Mouse (Mus musculus) embryonic facial prominence, embryonic 15.5 days (tissue): ENCODE results near the gene Gtsf1l. TPM values are rescaled to one million over a fixed set of nuclear protein-coding genes. Genes with fewer than 3 reads are reported as not detected.

Experiments used
- ATAC-seq: fragments of 200-750 bp; cut with Nextera tagmentation; 2 replicates; pipeline ENCODE4 v1.8.0; 2017; ENCODE audit warnings: low read depth, moderate TSS enrichment; ENCODE audit not compliant: insufficient number of reproducible peaks, low FRiP score, low TSS enrichment
- H3K27ac ChIP-seq: fragments of 300-500 bp; sonication (generic); replicated peaks from 2 replicates; pipeline ENCODE4 v1.5.1; 2015; ENCODE audit warnings: mild to moderate bottlenecking, inconsistent platforms
- H3K27me3 ChIP-seq: fragments of 300-500 bp; sonication (generic); 2 replicates; pipeline ENCODE4 v1.6.1; 2015; ENCODE audit warnings: inconsistent platforms
- H3K36me3 ChIP-seq: fragments of 300-500 bp; sonication (generic); 2 replicates; pipeline ENCODE4 v1.6.1; 2015; ENCODE audit warnings: mild to moderate bottlenecking, inconsistent platforms
- H3K4me1 ChIP-seq: fragments of 300-500 bp; sonication (generic); 2 replicates; pipeline ENCODE4 v1.6.1; 2015; ENCODE audit warnings: inconsistent platforms
- H3K4me2 ChIP-seq: fragments of 300-500 bp; sonication (generic); replicated peaks from 2 replicates; pipeline ENCODE4 v1.6.1; 2015; ENCODE audit warnings: mild to moderate bottlenecking, inconsistent platforms
- H3K4me3 ChIP-seq: fragments of 300-500 bp; sonication (generic); replicated peaks from 2 replicates; pipeline ENCODE4 v1.5.1; 2015; ENCODE audit warnings: mild to moderate bottlenecking, inconsistent platforms
- H3K9ac ChIP-seq: fragments of 300-500 bp; sonication (generic); 2 replicates; pipeline ENCODE4 v1.6.1; 2015; ENCODE audit warnings: inconsistent platforms
- H3K9me3 ChIP-seq: fragments of 300-500 bp; sonication (generic); replicated peaks from 2 replicates; pipeline ENCODE4 v1.6.1; 2016; ENCODE audit warnings: inconsistent platforms
- WGBS: fragments of 180-500 bp; shearing (Covaris S2); methylation state at CpG from one replicate; pipeline ENCODE4 v1.1.7; 2015; 5-methylcytosine and 5-hydroxymethylcytosine counted together
- polyA plus RNA-seq: library from polyadenylated mRNA; unstranded; fragments of >200 nt; fragmentation: Nextera tagmentation; extraction: Ambion mirVana; gene quantifications from 2 replicates; pipeline ENCODE4 v1.2.1, GENCODE M21; 2015

Gtsf1l gene
- 0.48 TPM in 1 of 2 replicates, not detected in the other for polyA plus RNA-seq

DNA sequence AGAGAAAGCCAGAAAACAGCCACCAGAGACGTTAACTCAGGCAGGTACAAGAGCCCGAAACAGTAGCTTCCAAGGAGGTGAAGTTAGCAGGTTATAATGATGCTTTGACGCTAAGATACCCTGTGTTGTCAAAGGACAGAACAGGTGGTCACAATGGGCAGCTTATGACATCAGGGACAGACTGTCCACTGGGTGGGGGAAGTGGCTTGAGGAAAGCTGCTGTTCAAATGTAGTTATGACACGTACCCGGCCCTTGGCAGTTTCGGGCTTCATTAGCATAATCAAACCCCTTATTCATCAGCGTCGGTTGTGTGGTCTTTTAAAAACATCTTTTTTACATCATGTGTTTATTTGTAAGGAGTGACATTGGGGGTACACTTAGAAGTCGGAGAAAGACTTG, at the start of gene Gtsf1l:
TSS of gene Gtsf1l (minus strand) at position 128 of the 400 bp plus-strand sequence.
- WGBS = 83% methylated on average over 9 of the region's 9 CpGs
- no peaks in the 10 kb centered on the region for H3K36me3 ChIP-seq
- ATAC-seq = no peak
- H3K9ac ChIP-seq = no peak within 1 kb of the TSS
- H3K27ac ChIP-seq = no peak within 1 kb of the TSS
- no peaks in the 10 kb centered on the region for H3K4me1 ChIP-seq
- H3K9me3 ChIP-seq = no peaks in the 10 kb centered on the region
- no peaks in the 10 kb centered on the region for H3K27me3 ChIP-seq
- H3K4me2 ChIP-seq = no peak within 1 kb of the TSS
- no peak within 1 kb of the TSS for H3K4me3 ChIP-seq

DNA sequence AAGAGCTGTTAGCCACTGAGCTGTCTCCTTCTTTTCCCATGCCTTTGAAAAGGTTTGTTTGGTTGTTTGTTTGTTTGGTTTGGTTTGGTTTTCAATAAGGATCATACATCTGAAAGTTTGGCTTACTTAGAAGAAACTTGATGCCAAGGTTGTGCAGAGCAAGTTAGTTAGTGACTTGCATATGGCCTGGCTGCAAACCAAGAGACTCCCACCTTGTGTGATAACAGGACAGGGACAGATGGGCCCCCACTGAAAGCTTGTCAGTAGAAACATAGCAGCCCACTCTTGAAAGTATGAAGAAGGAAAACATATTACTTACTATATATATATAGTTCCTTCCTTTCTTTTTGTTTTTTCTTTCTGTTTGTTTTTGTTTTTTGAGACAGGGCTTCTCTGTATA, 49.3 kb upstream of the Gtsf1l start:
- H3K4me2 ChIP-seq = no peak overlapping the region
- H3K27me3 ChIP-seq = no peaks in the 10 kb centered on the region
- no peak overlapping the region for H3K27ac ChIP-seq
- no peak for ATAC-seq
- no peak overlapping the region for H3K9ac ChIP-seq
- no peaks in the 10 kb centered on the region for H3K36me3 ChIP-seq
- H3K4me1 ChIP-seq = no peaks in the 10 kb centered on the region
- peaks cover 4% of the 10 kb centered on the region; the same call in 1 of the 2 replicates for H3K9me3 ChIP-seq
- H3K4me3 ChIP-seq = no peak overlapping the region

DNA sequence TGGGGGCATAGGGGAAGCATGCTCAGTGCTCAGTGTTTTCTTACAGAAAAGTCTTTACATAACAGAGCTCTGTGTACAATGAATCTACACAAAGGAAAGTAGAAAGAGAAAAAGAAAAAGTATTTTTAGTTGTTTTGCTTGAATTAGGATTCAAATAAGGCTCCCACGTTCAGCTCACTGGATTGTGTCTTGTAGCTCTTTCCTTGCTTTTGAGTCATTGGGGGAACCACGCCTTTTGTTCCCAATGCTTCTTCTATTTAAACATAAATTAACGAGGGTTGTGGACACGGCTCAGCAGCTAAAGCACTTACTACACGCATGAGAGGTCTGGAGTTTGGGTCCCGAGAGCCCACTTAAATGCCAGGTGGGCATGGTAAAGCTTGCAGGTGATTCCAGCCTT, 48.3 kb upstream of the Gtsf1l start:
- H3K4me1 ChIP-seq = no peaks in the 10 kb centered on the region
- ATAC-seq = no peak
- WGBS = 78% methylated on average over 6 of the region's 6 CpGs

DNA sequence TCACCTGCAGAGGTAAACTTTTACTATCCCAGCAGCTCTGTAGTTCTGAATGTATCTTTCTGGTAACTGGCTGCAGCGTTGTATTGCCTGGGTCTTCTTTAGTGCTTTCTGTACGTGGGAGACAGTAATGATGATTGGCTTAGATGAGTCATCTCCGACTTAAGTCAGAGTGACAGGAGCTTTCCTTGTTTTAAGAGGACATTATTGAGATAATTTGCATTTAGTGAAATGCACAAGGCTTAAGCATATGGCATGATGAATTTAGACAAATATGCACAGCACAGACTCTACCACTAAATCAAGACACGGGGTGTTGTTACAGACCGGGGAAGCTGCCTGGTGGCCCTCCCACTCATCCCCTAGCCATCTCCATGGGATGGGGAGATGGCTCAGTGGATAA, 44.7 kb upstream of the Gtsf1l start:
- Histone ChIP-seq H3K36me3 (no peaks in the 10 kb centered on the region), H3K27me3 (no peaks in the 10 kb centered on the region), H3K4me2 (no peak overlapping the region), H3K27ac (no peak overlapping the region), H3K4me1 (no peaks in the 10 kb centered on the region), H3K9me3 (no peaks in the 10 kb centered on the region), H3K9ac (no peak overlapping the region), H3K4me3 (no peak overlapping the region)
- WGBS = 71% methylated on average over 5 of the region's 5 CpGs
- no peak for ATAC-seq

More for the DNA sequence above, 48.3 kb upstream of the Gtsf1l start:
- Histone ChIP-seq H3K27me3 (no peaks in the 10 kb centered on the region), H3K4me3 (no peak overlapping the region), H3K4me2 (no peak overlapping the region), H3K9ac (no peak overlapping the region), H3K36me3 (no peaks in the 10 kb centered on the region), H3K9me3 (peaks cover 4% of the 10 kb centered on the region; the same call in 1 of the 2 replicates), H3K27ac (no peak overlapping the region)

DNA sequence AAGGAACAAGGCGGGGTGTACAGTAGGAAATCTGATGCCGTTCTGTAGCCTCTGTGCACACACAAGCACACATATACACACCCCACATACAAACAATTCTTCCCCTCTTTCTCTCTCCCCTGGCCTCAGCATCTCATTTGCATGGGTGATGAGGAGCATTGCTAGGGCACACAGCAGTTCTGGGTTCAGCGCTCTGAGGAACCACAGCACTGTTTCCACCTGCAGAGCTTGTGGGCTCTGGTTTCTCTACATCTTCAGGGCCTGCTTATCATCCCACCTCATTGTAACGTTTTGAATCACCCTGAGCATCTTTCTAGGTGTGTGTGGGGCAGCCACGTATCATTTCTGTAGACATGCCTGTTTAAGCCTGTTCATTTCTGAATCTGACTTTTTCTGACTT, 43.2 kb upstream of the Gtsf1l start:
- Histone ChIP-seq H3K36me3 (no peaks in the 10 kb centered on the region), H3K27ac (no peak overlapping the region), H3K4me3 (no peak overlapping the region), H3K27me3 (no peaks in the 10 kb centered on the region), H3K4me2 (no peak overlapping the region), H3K4me1 (no peaks in the 10 kb centered on the region), H3K9me3 (no peaks in the 10 kb centered on the region), H3K9ac (no peak overlapping the region)
- WGBS = 72% methylated on average over 5 of the region's 5 CpGs
- ATAC-seq = no peak

DNA sequence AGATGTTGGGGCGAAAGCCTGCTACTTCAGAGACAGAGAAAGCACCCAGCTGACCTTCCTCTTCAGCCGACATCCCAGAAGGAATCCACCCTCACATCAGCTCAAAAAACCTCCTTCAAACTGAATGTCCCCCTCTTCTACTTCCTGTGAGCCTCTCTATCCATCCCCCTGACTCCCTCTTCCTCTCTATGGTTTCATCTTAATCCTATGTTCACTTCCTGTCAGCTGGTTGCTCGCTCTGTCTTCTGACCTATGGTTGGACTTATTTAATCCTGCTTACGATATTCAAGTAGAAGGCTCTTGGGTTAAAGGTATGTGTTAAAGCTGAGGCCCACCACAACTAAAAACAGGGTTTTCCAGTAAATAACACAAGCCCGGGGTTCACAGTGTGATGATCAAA, 35.8 kb upstream of the Gtsf1l start:
- WGBS = 73% methylated on average over 5 of the region's 5 CpGs
- ATAC-seq = no peak
- peaks cover 12% of the 10 kb centered on the region; the same call in 1 of the 2 replicates for H3K27me3 ChIP-seq
- H3K36me3 ChIP-seq = no peaks in the 10 kb centered on the region
- no peak overlapping the region for H3K4me2 ChIP-seq
- peaks cover 8% of the 10 kb centered on the region; the same call in 1 of the 2 replicates for H3K4me1 ChIP-seq
- no peak overlapping the region for H3K9ac ChIP-seq
- H3K9me3 ChIP-seq = no peaks in the 10 kb centered on the region
- H3K4me3 ChIP-seq = no peak overlapping the region
- H3K27ac ChIP-seq = no peak overlapping the region

DNA sequence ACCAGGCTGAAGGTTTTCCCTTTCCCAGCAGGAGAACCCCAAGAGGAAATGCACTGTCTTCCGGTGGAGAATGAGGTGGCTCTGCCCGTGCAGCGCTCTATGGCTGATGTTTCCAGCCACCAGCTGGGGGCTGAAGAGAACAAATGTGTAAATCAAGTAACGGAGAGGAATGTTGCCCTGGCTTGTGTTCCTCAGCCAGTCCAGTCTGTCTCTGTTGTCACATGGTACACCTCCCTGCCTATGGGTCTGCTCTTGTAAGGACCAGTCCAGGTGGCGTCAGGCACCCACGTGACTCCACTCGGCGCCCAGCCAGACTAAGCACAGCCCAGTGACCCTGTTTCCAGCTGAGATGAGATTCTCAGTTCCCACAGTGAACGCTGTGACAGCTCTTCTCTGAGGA, 34.7 kb upstream of the Gtsf1l start:
- Histone ChIP-seq H3K9ac (no peak overlapping the region), H3K27ac (no peak overlapping the region), H3K36me3 (no peaks in the 10 kb centered on the region), H3K4me3 (no peak overlapping the region), H3K4me2 (peak overlapping the region; percentile 15; the same call in 1 of the 2 replicates), H3K27me3 (peaks cover 12% of the 10 kb centered on the region; the same call in 1 of the 2 replicates), H3K4me1 (peaks cover 8% of the 10 kb centered on the region; the same call in 1 of the 2 replicates), H3K9me3 (no peaks in the 10 kb centered on the region)
- ATAC-seq = peak; percentile 63; the same call in 1 of the 2 replicates
- 23% methylated on average over 9 of the region's 9 CpGs for WGBS

DNA sequence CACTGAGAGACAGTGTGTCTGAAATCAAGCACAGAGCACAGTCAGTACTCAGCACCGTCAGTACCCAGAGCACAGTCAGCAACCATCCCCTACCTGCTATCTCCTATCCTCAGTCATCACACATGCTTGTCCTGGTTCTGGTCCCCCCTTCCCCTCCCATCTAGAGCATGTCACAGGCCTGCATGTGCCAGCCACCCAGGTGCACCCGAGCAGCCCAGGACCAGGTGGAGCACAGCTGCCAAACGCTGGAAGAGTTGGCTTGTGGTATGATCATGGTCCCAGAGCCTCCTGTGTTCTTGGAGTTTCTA, 33.7 kb upstream of the Gtsf1l start:
- Histone ChIP-seq H3K27me3 (peaks cover 12% of the 10 kb centered on the region; the same call in 1 of the 2 replicates), H3K9me3 (no peaks in the 10 kb centered on the region), H3K27ac (no peak overlapping the region), H3K4me1 (peaks cover 8% of the 10 kb centered on the region; the same call in 1 of the 2 replicates), H3K4me2 (no peak overlapping the region), H3K9ac (no peak overlapping the region), H3K36me3 (no peaks in the 10 kb centered on the region), H3K4me3 (no peak overlapping the region)
- WGBS = 78% methylated on average over 3 of the region's 3 CpGs
- ATAC-seq = no peak

DNA sequence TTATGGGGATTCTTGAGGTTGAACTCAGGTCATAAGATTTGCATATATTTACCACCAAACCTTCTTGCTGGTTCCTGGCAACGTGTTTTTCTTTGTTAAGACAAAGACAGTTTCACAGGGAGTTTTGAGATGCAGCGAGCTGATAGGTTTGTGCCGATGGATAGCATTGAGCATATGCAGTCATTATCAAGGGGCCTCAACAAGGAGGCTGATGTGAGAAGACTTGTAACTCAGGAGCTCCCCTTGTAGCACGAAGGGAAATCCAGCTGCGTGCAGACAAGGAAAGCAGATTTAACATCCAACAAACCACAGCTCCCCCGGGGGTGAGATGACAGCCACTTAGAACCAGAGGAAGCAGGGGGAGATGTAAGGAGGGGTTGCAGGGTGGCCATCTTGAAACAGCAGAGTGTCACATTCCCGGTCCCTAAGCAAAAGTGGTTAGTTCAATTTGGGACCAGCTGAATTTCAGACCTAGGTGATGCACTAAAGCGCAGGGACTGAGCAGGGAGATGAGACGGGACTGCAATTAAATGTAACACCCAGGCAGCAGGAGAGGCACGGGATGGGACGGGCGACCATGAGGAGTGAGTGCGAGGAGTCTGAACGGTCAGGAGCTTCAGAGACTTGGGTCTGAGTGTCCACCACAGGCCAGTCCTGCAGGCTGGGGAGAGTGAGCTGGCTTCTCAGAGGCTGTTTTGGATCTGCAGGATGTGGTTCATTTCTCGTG, 33.1 kb upstream of the Gtsf1l start:
- no peak overlapping the region for H3K9ac ChIP-seq
- H3K9me3 ChIP-seq = no peaks in the 10 kb centered on the region
- H3K36me3 ChIP-seq = no peaks in the 10 kb centered on the region
- no peak overlapping the region for H3K27ac ChIP-seq
- no peak overlapping the region for H3K4me2 ChIP-seq
- 57% methylated on average over 15 of the region's 15 CpGs for WGBS
- H3K27me3 ChIP-seq = peaks cover 12% of the 10 kb centered on the region; the same call in 1 of the 2 replicates
- H3K4me3 ChIP-seq = no peak overlapping the region
- no peak for ATAC-seq
- H3K4me1 ChIP-seq = peaks cover 8% of the 10 kb centered on the region; the same call in 1 of the 2 replicates

DNA sequence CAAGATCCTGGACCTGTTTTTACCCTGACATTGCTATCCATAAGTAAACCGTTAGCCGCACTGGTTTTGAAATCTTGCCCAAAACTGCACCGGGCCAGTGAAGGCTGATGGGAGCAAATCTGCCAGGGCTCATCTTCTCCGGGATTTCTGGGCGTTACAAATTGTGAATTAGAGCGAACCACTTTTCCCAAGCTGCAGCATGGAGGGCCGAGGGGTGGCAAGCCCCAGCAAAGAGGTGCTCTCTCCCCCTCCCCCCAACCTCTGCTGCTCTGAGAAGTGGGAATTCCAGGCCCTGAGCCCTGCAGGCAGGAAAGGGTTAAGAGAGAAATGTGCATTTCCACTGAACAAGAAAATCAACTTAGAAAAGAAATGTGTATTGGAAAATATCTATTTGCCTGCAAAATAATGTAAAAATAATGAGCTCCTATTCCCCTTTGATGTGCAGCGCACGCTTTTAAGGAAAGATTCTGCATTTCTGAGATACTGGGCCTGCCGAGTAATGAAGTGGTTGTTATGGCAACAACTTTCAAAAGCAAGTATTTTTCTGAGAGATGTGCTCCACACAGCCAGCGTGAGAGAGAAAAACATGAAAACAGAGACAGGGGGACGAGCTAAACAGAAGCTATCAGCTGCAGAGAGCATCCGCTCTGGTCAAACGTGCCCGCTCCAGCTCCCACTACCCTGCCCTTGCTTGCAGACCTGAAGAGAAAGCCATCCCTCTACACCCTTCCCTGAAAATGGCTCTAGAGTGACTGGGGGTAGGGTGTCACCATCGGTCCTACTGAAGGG, 24.0 kb upstream of the Gtsf1l start:
- H3K27me3 ChIP-seq = no peaks in the 10 kb centered on the region
- no peaks in the 10 kb centered on the region for H3K9me3 ChIP-seq
- H3K4me3 ChIP-seq = no peak overlapping the region
- 42% methylated on average over 16 of the region's 16 CpGs for WGBS
- H3K27ac ChIP-seq = no peak overlapping the region
- no peak overlapping the region for H3K9ac ChIP-seq
- peaks cover 9% of the 10 kb centered on the region; the same call in 1 of the 2 replicates for H3K4me1 ChIP-seq
- H3K36me3 ChIP-seq = no peaks in the 10 kb centered on the region
- H3K4me2 ChIP-seq = no peak overlapping the region
- ATAC-seq = no peak

DNA sequence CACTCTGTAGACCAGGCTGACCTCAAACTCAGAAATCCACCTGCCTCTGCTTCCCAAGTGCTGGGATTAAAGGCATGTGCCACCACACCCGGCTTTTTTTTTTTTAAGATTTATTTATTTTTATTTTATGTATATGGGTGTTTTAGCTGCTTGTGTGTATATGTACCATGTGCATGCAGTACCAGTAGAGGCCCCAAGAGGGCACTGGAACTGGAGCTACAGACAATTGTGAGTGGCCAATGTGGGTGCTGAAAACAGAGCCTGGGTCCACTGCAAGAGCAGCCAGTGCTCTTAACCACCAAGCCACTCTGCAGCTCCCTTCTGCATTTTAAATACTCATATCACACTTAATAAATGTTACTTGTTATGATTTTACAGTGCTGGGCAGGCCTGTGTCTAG, 23.1 kb upstream of the Gtsf1l start:
- ATAC-seq = no peak
- 94% methylated on average over 1 of the region's 1 CpGs for WGBS
- H3K36me3 ChIP-seq = no peaks in the 10 kb centered on the region
- no peak overlapping the region for H3K4me2 ChIP-seq
- H3K27me3 ChIP-seq = no peaks in the 10 kb centered on the region
- H3K9ac ChIP-seq = no peak overlapping the region
- H3K4me1 ChIP-seq = peaks cover 9% of the 10 kb centered on the region; the same call in 1 of the 2 replicates
- H3K27ac ChIP-seq = no peak overlapping the region
- H3K4me3 ChIP-seq = no peak overlapping the region
- H3K9me3 ChIP-seq = no peaks in the 10 kb centered on the region
